Mouse (Mus musculus): Measurements from ENCODE around the gene Mrps7.

Gene Mrps7

GRCm38 (mm10) chr11:115608421-115609399 lies 5.0 kb downstream of the Mrps7 start:
- DNase-seq (ENCODE audit: low read depth), result no peak

- DNase-seq (ENCODE audit: low read depth), result no peak
These were observed 5.9 kb downstream of the Mrps7 start for GRCm38 (mm10) chr11:115609576-115609975.

- DNase-seq (ENCODE audit: low read depth), result no peak
These were observed 7.4 kb downstream of the Mrps7 start for GRCm38 (mm10) chr11:115611173-115611572.

- DNase-seq (ENCODE audit: low read depth), result no peak
These were observed 8.3 kb downstream of the Mrps7 start for GRCm38 (mm10) chr11:115612059-115612409.

- DNase-seq (ENCODE audit: low read depth), result peak; percentile 97
These were observed 8.8 kb downstream of the Mrps7 start, which contains the start of gene Mif4gd for GRCm38 (mm10) chr11:115612410-115613137. Gene Mif4gd (minus strand): TSS chr11:115612969.

- no peak for DNase-seq (ENCODE audit: low read depth)
These were observed 9.6 kb downstream of the Mrps7 start for GRCm38 (mm10) chr11:115613138-115613945.

- DNase-seq (ENCODE audit: low read depth), result no peak
These were observed 10.8 kb downstream of the Mrps7 start for GRCm38 (mm10) chr11:115614346-115615107.

- DNase-seq (ENCODE audit: low read depth), result no peak
These were observed 11.5 kb downstream of the Mrps7 start for GRCm38 (mm10) chr11:115615108-115615825.

GRCm38 (mm10) chr11:115615875-115616274 lies 12.2 kb downstream of the Mrps7 start:
- DNase-seq (ENCODE audit: low read depth), result no peak

- DNase-seq (ENCODE audit: low read depth), result no peak
These were observed 12.6 kb downstream of the Mrps7 start for GRCm38 (mm10) chr11:115616371-115616770.

- no peak for DNase-seq (ENCODE audit: low read depth)
These were observed 13.2 kb downstream of the Mrps7 start for GRCm38 (mm10) chr11:115616893-115617292.

GRCm38 (mm10) chr11:115618001-115618400 lies 14.3 kb downstream of the Mrps7 start:
- DNase-seq (ENCODE audit: low read depth), result no peak

GRCm38 (mm10) chr11:115618732-115619516 lies 15.2 kb downstream of the Mrps7 start:
- DNase-seq (ENCODE audit: low read depth), result no peak

- DNase-seq (ENCODE audit: low read depth), result no peak
These were observed 16.2 kb downstream of the Mrps7 start for GRCm38 (mm10) chr11:115619949-115620348.

GRCm38 (mm10) chr11:115623487-115624070 lies 19.9 kb downstream of the Mrps7 start:
- peak; percentile 70 for DNase-seq (ENCODE audit: low read depth)

GRCm38 (mm10) chr11:115625877-115626276 lies 22.2 kb downstream of the Mrps7 start:
- DNase-seq (ENCODE audit: low read depth), result no peak

GRCm38 (mm10) chr11:115626824-115627616 lies 23.3 kb downstream of the Mrps7 start:
- no peak for DNase-seq (ENCODE audit: low read depth)

- peak; percentile 99 for DNase-seq (ENCODE audit: low read depth)
These were observed 24.2 kb downstream of the Mrps7 start, which contains the start of gene Slc25a19 for GRCm38 (mm10) chr11:115627705-115628464. Gene Slc25a19 (minus strand): TSS chr11:115628295.

Data from induced T-regulatory cell, adult 2 months (primary cell).